Mouse (Mus musculus) embryo, embryonic 10 days (tissue): ENCODE results near the gene Cggbp1.

Experiments used
- DNase-seq: peaks from one replicate; pipeline ENCODE4 v3.0.0-alpha.2; 2015; ENCODE audit warnings: low spot score

The Cggbp1 gene

GRCm38 (mm10) chr16:64873416-64874305, 21.9 kb downstream of the Cggbp1 start:
- DNase-seq, result peak; percentile 85

- no peak for DNase-seq
Observed at GRCm38 (mm10) chr16:64875384-64875783, 23.6 kb downstream of the Cggbp1 start.

- DNase-seq, result no peak
Observed at GRCm38 (mm10) chr16:64875822-64876221, 24.0 kb downstream of the Cggbp1 start.

- DNase-seq, result no peak
Observed at GRCm38 (mm10) chr16:64876631-64877265, 25.0 kb downstream of the Cggbp1 start.

GRCm38 (mm10) chr16:64877314-64877713, 25.5 kb downstream of the Cggbp1 start:
- no peak for DNase-seq

GRCm38 (mm10) chr16:64878611-64879132, 26.9 kb downstream of the Cggbp1 start:
- DNase-seq, result no peak

- no peak for DNase-seq
Observed at GRCm38 (mm10) chr16:64879735-64880134, 27.9 kb downstream of the Cggbp1 start.

- no peak for DNase-seq
Observed at GRCm38 (mm10) chr16:64880986-64881385, 29.2 kb downstream of the Cggbp1 start.

GRCm38 (mm10) chr16:64881442-64881841, 29.6 kb downstream of the Cggbp1 start:
- no peak for DNase-seq

GRCm38 (mm10) chr16:64883896-64884295, 32.1 kb downstream of the Cggbp1 start:
- DNase-seq, result no peak

GRCm38 (mm10) chr16:64884420-64884838, 32.6 kb downstream of the Cggbp1 start:
- DNase-seq, result peak; percentile 33

GRCm38 (mm10) chr16:64885142-64885541, 33.3 kb downstream of the Cggbp1 start:
- peak; percentile 49 for DNase-seq

GRCm38 (mm10) chr16:64885547-64885946, 33.8 kb downstream of the Cggbp1 start:
- no peak for DNase-seq

- no peak for DNase-seq
Observed at GRCm38 (mm10) chr16:64889496-64889895, 37.7 kb downstream of the Cggbp1 start.

GRCm38 (mm10) chr16:64899084-64899483, 47.3 kb downstream of the Cggbp1 start:
- DNase-seq, result peak; percentile 29

GRCm38 (mm10) chr16:64903328-64903727, 51.5 kb downstream of the Cggbp1 start:
- DNase-seq, result no peak

GRCm38 (mm10) chr16:64907112-64907511, 55.3 kb downstream of the Cggbp1 start:
- peak; percentile 13 for DNase-seq

GRCm38 (mm10) chr16:64908747-64909146, 57.0 kb downstream of the Cggbp1 start:
- no peak for DNase-seq
